Mouse (Mus musculus) left cerebral cortex, postnatal 25 days (tissue): ENCODE measurements at regions not wholly inside any gene's neighbourhood (a gene's known extent, or its start where the extent isn't known, plus 50 kb on each side); places are given as distances from the start of the nearest gene placed in this dataset.
"Not testable (repeated sequence)": the region's sequence is repeated elsewhere in the genome, so short reads cannot be mapped to it uniquely, and the experiment has no call there.

Experiments
- DNase-seq, 2 experiments: peaks; one replicate each; pipeline ENCODE4 v3.0.0; 2022; ENCODE audit warnings: low spot score in 2 of 2, mixed read lengths in 1 of 2
- intact Hi-C: fragments of 180-260 bp; cut with DNase I; formaldehyde crosslinking; loops from one replicate; pipeline ENCODE4 v1.15.1; 2025

DNA sequence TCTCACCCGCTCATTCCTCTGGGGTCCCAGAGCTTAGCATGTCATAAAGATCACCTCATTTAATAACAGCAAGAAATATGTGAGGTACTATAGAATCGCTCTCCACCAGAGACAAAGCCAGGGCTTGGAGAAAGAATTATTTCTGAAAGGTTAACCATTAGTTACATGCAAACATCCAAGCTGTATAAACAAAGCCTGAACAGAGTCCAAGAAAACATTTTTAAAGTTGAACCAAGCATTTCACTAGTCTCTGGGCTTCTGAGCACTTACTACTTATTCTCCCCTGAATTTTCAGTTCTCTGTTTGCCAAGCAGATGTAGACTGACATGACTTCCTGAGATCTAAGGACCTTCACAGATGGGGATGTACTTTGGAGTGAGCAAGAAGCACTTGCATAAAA, 450.0 kb downstream of the Inhba start:
- no peak for DNase-seq
- intact Hi-C loops: no loop called here

- intact Hi-C loops: no loop called here
These were observed 453.2 kb downstream of the Inhba start for GRCm38 (mm10) chr13:16464823-16465222.

DNA sequence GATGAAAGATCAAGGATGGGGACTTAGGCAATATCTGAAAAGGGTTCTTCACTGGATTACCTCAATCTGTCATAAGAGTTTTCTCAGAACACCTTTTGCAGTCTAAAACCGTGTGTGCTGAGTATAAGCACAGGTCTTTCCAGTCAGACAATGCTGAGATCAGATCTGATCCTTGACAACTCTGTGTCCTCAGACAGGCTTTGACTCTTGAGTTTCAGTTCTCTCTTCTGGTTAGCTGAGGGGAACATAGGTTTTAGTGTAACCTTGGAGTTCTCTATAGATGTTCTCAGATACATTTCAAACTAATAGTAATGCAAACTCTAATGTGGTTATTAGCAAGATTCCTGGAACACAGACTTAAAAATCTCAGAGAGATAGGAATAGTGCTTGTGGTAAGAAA, 453.7 kb downstream of the Inhba start:
- DNase-seq: no peak
- intact Hi-C loops: no loop called here

More at GRCm38 (mm10) chr13:16464823-16465222, 453.2 kb downstream of the Inhba start:
- no peak for DNase-seq

- DNase-seq: no peak
- intact Hi-C loops: no loop called here
These were observed 454.2 kb downstream of the Inhba start for GRCm38 (mm10) chr13:16465812-16466211.

- intact Hi-C loops: no loop called here
- no peak for DNase-seq
These were observed 464.9 kb downstream of the Inhba start for GRCm38 (mm10) chr13:16476515-16476914.

DNA sequence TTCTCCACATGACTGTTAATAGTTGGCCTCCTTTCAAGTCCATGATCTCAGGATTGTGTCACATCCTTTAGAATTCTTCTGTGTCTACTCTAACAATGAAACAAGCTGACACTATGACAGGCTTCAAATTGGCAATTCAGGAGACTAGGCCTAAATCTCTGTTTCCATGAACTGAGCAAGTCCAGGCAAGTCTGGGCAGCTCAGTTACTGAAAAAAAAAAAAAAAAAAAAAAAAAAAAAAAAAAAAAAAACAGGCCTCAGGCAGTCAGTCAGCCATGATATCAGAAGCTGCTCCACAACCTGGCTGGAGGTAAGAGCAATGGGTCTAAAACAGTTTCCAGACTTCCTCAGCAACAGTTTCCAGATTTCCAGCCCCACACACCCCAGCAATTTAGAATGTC, 475.6 kb downstream of the Inhba start:
- DNase-seq: no peak
- intact Hi-C loops: no loop called here

- DNase-seq, intact Hi-C loops: not testable (repeated sequence)
These were observed 479.0 kb downstream of the Inhba start for GRCm38 (mm10) chr13:16490680-16491079.

DNA sequence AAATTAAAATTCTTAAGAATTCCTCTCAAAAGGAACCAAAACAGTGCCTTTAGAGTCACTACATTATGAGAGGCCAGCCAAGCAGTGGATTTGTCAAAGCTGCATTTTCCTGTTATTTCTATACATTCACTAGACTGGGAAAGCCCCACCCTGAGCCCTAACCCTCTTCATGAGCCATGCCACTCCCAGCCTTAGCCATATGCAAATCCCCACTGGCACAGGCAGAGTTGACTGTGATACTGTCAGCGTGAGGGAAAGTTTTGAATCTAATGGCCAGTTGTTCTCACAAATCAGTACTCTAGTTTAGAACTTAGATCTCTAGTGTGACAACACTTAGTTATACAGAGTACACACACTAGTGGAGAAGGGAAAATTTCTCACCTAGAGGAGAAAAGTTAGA, 486.4 kb downstream of the Inhba start:
- no peak for DNase-seq
- intact Hi-C loops: no loop called here

GRCm38 (mm10) chr13:16512876-16513275, 501.2 kb downstream of the Inhba start:
- DNase-seq: no peak
- intact Hi-C loops: no loop called here

- intact Hi-C loops: no loop called here
- DNase-seq: no peak
These were observed 503.5 kb downstream of the Inhba start for GRCm38 (mm10) chr13:16515195-16515594.

DNA sequence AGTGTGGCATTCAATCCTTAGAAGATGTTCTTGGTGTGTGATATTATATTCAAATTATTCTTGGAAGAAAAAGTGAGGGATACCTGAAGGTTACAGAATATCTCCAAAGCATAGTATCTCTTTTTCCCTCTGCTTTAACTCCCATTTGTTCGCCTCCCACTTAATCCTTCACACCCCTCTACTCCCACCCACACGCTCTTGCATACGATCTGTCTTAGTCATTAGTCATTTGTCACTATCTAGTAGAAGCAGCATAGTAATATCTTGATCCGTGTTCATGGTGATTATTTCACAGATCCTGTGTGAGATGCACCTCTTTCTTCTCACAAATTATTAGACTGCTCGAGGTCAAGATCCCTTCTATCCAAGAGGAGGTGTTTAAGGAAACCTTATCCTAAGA, 517.4 kb downstream of the Inhba start:
- peak in 1 of 2 experiments; percentile 50 for DNase-seq
- intact Hi-C loops: no loop called here

GRCm38 (mm10) chr13:16543771-16544170, 532.1 kb downstream of the Inhba start:
- DNase-seq: peak; percentile 23 to 83
- intact Hi-C loops: loop anchor here (5.0 kb wide), 2 partner anchors 114 to 186 kb away; no protein-coding TSS in a partner anchor

- intact Hi-C loops: no loop called here
- DNase-seq: no peak
These were observed 538.4 kb downstream of the Inhba start for GRCm38 (mm10) chr13:16550060-16550459.

DNA sequence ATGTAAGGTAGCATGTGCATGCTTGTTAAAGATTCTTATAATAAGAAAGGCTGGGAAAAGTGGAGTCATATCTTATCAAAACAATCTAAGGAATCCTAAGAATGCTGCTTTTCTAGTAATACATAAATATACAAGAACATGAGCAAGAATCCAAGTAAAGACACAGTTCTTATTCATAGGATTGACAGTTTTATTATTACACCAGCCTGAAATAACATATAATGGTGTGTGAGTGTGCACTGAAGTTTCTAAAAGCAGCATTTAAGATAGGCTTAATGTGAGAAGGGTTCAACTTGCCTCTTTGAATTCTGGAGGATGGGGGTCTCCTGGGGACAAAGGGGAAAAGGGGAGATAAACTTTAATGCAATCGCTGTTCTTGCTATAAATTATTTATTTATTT, 553.3 kb downstream of the Inhba start:
- DNase-seq: no peak
- intact Hi-C loops: no loop called here

GRCm38 (mm10) chr13:16574069-16574468, 562.4 kb downstream of the Inhba start:
- peak; percentile 2 to 63 for DNase-seq

DNA sequence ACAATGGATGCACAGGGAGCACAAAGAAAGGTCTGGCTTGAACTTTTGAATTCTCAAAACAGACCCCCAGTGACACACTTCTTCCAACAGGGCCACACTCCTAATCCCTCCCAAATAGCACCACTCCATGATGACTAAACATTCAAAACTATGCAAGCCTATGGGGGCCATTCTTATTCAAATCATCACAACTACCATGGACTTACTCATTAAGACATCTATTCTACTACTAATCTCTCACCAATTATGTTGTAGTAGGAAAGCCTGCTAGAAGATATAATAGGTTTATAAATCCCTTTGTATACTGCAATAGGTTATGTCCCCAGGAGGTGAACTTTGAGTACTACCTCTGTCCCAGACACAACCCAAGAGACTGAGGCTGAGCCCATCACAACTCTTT, 574.6 kb downstream of the Inhba start:
- DNase-seq: no peak
- intact Hi-C loops: no loop called here

More at GRCm38 (mm10) chr13:16574069-16574468, 562.4 kb downstream of the Inhba start:
- intact Hi-C loops: loop anchor here (2.0 kb wide), 1 partner anchor 15 kb away; no protein-coding TSS in a partner anchor

- intact Hi-C loops: no loop called here
These were observed 608.1 kb downstream of the Inhba start for GRCm38 (mm10) chr13:16619755-16620154.

DNA sequence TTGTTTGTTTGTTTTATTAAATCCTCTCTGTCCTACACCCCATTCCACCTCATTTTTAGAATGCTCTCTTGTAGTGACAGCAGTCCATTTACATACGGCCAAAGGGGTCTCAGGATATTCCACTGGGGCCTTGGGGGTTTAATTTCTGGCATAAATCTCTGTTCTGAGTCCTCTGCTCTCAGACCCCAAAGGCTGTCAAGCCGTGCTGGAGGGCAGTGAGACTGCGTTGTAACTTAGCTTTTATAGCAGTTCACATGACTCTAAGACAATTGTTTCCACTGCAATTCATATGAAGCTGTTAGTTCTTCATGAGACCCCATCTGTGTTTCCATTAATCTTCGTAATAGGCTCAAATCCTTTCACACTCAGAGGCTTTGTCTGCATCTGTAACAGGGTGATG, 614.9 kb downstream of the Inhba start:
- DNase-seq: no peak
- intact Hi-C loops: no loop called here

More at GRCm38 (mm10) chr13:16619755-16620154, 608.1 kb downstream of the Inhba start:
- no peak for DNase-seq

DNA sequence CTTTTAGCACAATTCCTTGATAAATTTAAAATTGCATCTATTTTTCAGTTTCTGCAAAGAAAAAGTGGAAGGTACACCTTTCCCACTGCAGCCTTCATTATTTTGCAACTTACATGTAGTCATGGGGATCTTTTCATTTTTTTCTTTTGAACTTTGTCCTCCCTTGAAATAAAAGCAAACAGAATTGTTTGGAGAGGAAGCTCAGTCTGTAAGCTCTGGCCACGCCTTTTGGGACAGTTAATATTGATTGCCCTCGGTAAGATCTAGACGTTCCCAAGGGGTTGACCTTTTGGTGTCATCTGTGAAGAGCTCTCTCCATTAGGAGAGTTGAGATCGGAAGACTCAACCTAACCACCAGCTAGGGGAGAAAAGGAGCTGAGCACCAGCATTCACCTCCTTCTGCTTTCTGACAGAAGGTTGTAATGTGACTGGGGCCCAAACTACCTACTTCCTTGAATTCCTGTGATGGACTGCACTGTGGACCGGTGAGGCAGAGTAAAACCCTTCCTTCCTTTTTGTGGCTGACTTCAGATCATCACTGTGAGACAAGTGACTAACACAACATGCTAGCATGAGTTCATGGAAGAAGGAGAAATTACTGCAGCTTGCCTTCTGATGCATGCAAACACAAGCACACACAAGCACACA, 621.9 kb downstream of the Inhba start:
- no peak for DNase-seq
- intact Hi-C loops: no loop called here

DNA sequence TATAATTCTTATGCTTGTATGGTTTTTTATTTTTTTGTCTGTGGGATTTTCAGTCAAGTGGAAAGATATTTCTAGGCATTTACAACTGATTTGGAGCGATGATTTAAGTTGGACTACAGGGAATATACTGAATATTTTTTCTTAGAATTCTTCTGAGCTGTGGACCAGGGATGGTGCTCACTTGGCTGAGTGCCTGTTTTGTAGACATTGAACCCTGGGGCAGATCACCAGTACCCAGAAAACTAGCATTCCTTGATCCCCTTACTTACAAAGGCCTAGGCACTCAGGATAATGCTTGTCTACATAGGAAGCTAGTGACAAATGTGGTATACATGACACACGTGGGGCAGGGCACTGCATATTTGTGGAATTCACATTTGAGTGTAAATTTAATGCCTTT, 624.6 kb downstream of the Inhba start:
- intact Hi-C loops: no loop called here
- no peak for DNase-seq

DNA sequence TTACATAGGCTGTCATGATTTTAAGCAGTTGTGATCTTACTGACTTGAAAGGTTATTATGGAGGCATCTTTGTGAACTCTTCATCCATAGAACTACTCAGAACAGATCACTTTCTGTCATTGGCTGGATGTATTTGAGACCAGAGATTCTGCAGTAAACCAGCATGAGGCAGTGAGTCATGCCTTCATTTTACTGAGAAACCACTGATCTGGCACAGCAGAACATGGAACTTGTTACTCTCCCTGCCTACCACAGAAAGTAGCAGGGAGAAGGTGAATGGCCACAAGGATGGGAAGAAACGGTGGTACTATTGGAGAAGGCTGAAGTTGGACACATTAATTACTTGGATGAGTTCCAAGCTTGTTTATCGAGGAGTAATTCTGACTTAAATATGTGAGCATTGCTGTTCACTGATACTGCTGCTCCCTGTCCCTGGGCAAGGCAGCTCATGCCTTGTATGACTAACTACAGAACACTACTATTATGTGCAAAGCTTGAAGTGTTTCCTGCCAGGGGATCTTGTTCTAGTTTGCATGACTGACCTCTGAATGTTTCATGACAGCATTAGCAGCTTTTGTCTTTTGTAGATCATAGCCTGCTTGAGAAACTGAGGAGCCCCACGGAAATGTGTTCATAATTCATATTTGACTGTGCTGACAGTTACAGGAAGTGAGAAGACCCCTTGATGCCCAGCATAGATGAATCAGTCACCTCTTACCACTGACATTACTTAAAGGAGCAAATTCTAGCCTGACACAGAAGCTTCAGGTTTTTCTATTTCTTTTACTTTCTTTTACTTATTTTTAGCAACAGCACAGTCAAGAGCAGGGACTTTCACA, 630.2 kb downstream of the Inhba start:
- peak in 1 of 2 experiments; percentile 34 for DNase-seq
- intact Hi-C loops: no loop called here
